Mouse (Mus musculus): ENCODE results near the gene Plb1. TPM values are rescaled to one million over a fixed set of nuclear protein-coding genes. Genes with fewer than 3 reads are reported as not detected.

The Plb1 gene
- polyA plus RNA-seq, 1 experiment: 16.0 TPM

DNA sequence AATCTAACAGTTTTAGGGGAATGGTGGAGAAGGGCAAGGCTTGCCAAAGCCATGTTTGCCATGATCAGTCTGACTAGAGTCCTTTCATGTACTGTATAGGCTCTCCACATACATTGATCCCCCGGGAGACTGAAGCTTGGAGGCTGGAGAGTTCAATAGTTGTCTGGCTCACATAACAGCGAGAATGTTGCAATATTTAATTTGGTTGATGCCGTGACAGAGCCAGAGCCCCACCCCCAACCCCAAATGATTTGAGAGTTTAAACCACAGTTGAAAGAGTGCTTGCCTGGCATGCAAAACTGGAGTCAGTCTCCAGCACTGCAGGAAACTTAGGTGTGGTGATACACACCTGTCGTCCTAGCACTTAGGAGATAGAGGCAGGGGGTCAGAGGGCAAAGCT is 49.8 kb downstream of the Plb1 start:
- TF ChIP-seq POLR2A (IDR thresholded peaks at IDR 0.05; ENCODE audit: borderline replicate concordance, extremely low read depth, low read depth, low read length) (no peak), CTCF (IDR thresholded peaks at IDR 0.05; ENCODE audit: insufficient read depth, low read length) (no peak)
- Histone ChIP-seq H3K4me1 (ENCODE audit: control insufficient read depth, insufficient read depth, low read length) (no peaks in the 10 kb centered on the region), H3K4me3 (replicated peaks; ENCODE audit: extremely low read depth, low read depth, low read length) (no peak overlapping the region)
- WGBS: 40% methylated on average over 4 of the region's 4 CpGs
- no peak for DNase-seq

DNA sequence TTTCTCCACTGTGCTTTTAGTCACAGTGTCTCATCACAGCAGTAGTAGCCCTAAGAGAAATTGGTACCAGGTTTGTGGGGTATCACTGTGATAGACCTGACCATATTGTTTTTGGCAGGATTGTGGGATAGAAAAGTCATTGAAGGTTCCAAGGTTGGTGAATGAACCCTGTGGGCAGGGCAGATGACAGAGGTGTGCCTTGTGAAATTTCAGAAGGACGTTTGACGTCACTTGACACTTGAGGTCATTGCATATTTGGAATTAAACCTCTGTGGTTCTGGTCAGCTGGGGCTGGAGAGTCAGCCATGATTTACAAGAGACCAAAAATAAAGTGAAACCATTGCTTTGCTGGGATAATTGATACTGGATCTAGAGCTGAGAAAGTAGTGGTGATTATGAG is 50.9 kb downstream of the Plb1 start:
- no peak for TF ChIP-seq CTCF (IDR thresholded peaks at IDR 0.05; ENCODE audit: insufficient read depth, low read length)
- no peak for TF ChIP-seq POLR2A (IDR thresholded peaks at IDR 0.05; ENCODE audit: borderline replicate concordance, extremely low read depth, low read depth, low read length)
- no peak overlapping the region for H3K4me3 ChIP-seq (replicated peaks; ENCODE audit: extremely low read depth, low read depth, low read length)
- DNase-seq: no peak
- 74% methylated on average over 2 of the region's 2 CpGs for WGBS
- H3K4me1 ChIP-seq (ENCODE audit: control insufficient read depth, insufficient read depth, low read length): no peaks in the 10 kb centered on the region

DNA sequence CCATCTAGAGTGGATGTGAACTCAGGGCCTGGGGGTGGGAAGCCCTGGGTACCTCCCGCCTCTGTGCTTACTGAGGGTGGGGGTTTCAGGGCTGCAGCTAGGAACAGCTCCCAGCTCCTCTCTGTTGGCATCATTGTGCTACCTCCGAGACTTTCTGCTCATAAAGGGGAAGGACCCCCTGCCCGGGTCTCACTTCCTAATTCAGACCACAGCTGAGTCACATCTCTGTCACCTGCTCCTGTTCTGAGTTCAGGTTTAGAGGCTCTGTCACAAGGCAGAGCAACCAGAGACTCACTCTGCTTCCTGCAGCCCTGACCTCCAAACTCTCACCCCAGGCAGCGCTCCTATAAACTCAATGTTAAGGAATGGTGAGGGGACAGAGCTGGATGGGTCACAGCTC is 53.8 kb downstream of the Plb1 start:
- TF ChIP-seq CTCF (IDR thresholded peaks at IDR 0.05; ENCODE audit: insufficient read depth, low read length): no peak
- TF ChIP-seq POLR2A (IDR thresholded peaks at IDR 0.05; ENCODE audit: borderline replicate concordance, extremely low read depth, low read depth, low read length): no peak
- DNase-seq: no peak
- 82% methylated on average over 4 of the region's 4 CpGs for WGBS
- H3K4me3 ChIP-seq (replicated peaks; ENCODE audit: extremely low read depth, low read depth, low read length): no peak overlapping the region
- no peaks in the 10 kb centered on the region for H3K4me1 ChIP-seq (ENCODE audit: control insufficient read depth, insufficient read depth, low read length)

DNA sequence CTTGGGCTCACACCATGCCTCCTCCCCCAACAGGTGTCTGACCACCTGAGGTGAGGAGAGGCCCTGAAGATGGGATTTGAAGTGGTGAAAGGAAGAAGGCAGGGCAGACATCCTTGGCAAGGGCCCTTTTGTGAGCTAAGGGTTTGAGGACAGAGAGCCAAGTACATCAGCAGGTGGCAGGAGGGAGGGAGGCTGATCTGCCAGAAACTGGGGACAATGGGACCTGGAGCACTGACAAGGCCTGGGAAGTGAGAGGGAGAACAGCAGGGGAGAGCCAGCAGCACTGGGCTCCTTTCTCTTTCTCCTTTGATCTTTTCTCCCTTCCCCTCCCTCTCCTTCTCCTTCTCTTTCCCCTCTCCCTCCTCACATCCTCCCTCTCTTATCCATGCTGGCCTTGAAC is 55.5 kb downstream of the Plb1 start:
- no peak for TF ChIP-seq POLR2A (IDR thresholded peaks at IDR 0.05; ENCODE audit: borderline replicate concordance, extremely low read depth, low read depth, low read length)
- TF ChIP-seq CTCF (IDR thresholded peaks at IDR 0.05; ENCODE audit: insufficient read depth, low read length): no peak
- DNase-seq: no peak
- Histone ChIP-seq H3K4me1 (ENCODE audit: control insufficient read depth, insufficient read depth, low read length) (no peaks in the 10 kb centered on the region), H3K4me3 (replicated peaks; ENCODE audit: extremely low read depth, low read depth, low read length) (no peak overlapping the region)

DNA sequence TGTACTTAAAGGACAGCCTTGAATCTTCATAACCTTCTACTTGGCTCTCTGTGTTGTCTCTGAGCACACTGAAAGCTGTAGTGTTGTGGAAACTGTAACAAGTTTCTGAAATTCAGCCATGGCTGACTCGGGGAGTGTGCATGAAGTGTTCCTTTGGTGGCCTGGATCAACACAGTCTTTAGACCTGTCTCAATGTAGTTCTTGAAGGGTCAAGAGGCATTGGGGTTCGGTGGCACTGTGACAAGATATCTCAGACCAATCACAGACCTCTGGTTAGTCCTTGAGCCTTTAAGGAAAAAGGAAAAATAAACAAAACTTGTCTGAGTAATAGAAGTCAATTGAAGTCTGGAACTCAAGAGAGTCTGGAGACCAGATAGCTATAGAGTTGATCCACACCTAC is 58.8 kb downstream of the Plb1 start:
- TF ChIP-seq CTCF (IDR thresholded peaks at IDR 0.05; ENCODE audit: insufficient read depth, low read length): no peak
- TF ChIP-seq POLR2A (IDR thresholded peaks at IDR 0.05; ENCODE audit: borderline replicate concordance, extremely low read depth, low read depth, low read length): no peak
- Histone ChIP-seq H3K4me1 (ENCODE audit: control insufficient read depth, insufficient read depth, low read length) (no peaks in the 10 kb centered on the region), H3K4me3 (replicated peaks; ENCODE audit: extremely low read depth, low read depth, low read length) (no peak overlapping the region)
- 50% methylated on average over 2 of the region's 2 CpGs for WGBS
- no peak for DNase-seq

DNA sequence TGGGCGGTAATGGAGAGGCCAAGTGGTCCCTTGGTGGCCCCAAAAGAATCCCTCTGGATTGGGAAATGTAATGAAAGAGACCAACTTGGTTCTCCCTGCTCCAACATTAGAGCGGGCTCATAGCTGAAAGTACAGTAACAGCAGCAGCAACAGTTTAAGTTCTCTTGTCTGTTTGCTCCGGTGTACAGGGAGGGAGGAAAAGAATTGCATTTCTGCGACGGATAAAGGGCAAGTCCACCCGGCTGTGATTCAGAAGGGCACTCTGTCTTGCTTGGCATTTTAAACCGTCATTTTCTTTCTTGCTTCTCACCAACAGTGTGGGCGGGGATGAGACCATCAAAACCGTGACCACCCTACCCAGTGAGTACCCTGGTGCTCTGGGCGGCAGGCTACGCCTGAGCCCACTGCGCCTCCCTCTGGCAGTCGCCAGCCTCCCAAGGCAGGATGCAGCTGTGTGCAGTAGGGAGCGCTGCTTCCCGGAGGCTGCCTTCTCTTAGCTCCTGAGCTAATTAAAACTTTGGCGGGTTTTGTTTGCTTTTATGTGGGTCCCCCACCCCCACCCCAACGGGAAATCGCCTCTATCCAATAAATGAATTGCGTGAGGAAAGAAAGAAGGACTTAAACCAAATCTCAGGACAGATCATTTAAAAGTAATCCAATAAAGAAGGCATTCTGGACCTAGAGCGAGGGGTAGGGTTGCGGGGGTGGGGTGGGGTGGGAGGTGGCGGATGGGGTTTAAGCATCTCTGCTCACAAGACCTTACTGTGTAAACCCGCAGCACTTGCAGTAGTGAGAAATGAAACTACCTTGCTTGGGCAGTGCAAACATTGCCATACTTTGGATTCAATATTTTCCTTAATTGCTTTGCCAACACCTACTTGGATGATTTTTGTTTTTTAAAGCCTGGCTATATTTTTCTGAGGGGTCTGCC is 70.7 kb downstream of the Plb1 start:
- 10% methylated on average over 23 of the region's 23 CpGs for WGBS
- Histone ChIP-seq H3K4me3 (replicated peaks; ENCODE audit: extremely low read depth, low read depth, low read length) (no peak overlapping the region), H3K4me1 (ENCODE audit: control insufficient read depth, insufficient read depth, low read length) (no peaks in the 10 kb centered on the region)
- DNase-seq: peak; percentile 56
- TF ChIP-seq POLR2A (IDR thresholded peaks at IDR 0.05; ENCODE audit: borderline replicate concordance, extremely low read depth, low read depth, low read length) (no peak), CTCF (IDR thresholded peaks at IDR 0.05; ENCODE audit: insufficient read depth, low read length) (peak; percentile 58)

DNA sequence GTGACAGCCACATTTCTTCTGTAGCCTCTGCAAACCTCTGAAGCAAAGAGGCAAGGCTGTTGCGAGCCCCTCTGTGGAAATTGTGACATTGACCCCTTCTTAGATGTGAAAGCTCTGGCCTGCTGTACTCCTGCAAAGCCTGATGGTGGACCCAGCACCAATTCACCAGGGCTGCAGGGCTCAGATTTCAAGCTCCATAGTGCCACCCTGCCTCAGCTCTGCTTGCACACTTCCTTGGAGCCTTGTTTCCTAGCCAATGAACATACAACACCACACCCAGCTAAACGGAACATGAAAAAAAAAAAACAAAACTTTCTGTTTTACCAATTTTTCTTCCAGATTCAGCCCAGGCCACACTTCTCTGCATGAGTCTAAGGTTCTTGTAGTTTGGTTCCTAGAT is 74.6 kb downstream of the Plb1 start:
- TF ChIP-seq POLR2A (IDR thresholded peaks at IDR 0.05; ENCODE audit: borderline replicate concordance, extremely low read depth, low read depth, low read length) (no peak), CTCF (IDR thresholded peaks at IDR 0.05; ENCODE audit: insufficient read depth, low read length) (no peak)
- 54% methylated on average over 2 of the region's 2 CpGs for WGBS
- Histone ChIP-seq H3K4me1 (ENCODE audit: control insufficient read depth, insufficient read depth, low read length) (no peaks in the 10 kb centered on the region), H3K4me3 (replicated peaks; ENCODE audit: extremely low read depth, low read depth, low read length) (no peak overlapping the region)
- no peak for DNase-seq

DNA sequence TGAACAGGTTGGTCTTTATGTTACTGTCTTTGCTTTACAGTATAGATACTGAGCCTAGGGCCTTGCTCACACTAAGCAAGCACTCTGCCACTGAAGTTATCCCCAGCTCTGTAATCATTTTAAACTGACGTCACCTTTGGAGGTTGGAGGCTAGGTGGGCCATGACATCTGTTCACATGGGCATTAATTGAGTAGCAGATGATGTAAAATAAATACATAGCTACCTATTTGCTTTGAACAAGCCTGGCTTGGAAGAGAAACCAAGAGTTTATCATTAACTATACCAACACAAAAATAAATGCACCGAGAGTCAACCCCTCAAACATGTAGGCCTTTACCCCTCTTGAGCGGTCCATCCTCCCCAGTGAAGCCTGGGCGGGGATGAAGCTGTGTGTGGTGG is 76.1 kb downstream of the Plb1 start:
- TF ChIP-seq CTCF (IDR thresholded peaks at IDR 0.05; ENCODE audit: insufficient read depth, low read length): no peak
- TF ChIP-seq POLR2A (IDR thresholded peaks at IDR 0.05; ENCODE audit: borderline replicate concordance, extremely low read depth, low read depth, low read length): no peak
- 91% methylated on average over 4 of the region's 4 CpGs for WGBS
- DNase-seq: no peak
- H3K4me1 ChIP-seq (ENCODE audit: control insufficient read depth, insufficient read depth, low read length): no peaks in the 10 kb centered on the region
- H3K4me3 ChIP-seq (replicated peaks; ENCODE audit: extremely low read depth, low read depth, low read length): no peak overlapping the region

DNA sequence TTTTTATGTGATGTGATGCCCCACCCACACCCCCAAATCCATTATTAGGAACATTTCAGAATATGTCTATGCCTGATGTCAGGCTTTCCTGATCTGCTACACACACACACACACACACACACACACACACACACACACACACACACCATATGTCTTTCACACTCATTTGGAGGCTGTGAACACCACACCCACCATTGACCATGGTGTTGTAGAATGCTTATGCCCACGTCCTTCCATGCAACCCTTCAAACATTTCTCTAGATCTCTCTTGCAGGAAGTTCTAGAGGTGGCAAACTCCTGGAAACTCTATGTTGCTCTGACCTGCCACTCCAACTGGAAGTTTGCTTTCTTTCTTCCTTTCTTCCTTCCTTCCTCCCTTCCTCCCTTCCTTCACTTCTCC is 77.2 kb downstream of the Plb1 start:
- no peaks in the 10 kb centered on the region for H3K4me1 ChIP-seq (ENCODE audit: control insufficient read depth, insufficient read depth, low read length)
- WGBS: 70% methylated on average over 1 of the region's 1 CpGs
- DNase-seq: no peak
- H3K4me3 ChIP-seq (replicated peaks; ENCODE audit: extremely low read depth, low read depth, low read length): no peak overlapping the region
- TF ChIP-seq CTCF (IDR thresholded peaks at IDR 0.05; ENCODE audit: insufficient read depth, low read length): no peak
- no peak for TF ChIP-seq POLR2A (IDR thresholded peaks at IDR 0.05; ENCODE audit: borderline replicate concordance, extremely low read depth, low read depth, low read length)

DNA sequence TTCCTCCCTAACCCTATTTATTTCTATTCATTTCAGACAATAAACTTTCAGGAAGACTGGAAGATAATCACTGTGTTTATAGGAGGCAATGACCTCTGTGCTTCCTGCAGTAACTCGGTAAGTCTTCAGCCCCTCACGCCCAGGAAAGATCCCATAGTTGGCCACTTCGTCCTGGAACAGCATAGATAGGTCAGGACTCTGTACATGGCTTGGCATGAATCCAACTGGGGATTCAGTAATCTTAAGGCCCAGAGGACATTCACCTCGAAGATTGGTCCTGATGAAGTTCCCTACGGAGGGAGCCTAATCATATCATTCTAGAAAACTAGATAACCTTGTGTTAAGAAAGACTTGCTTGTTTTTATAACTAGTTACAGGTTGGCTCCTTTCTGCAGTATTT is 78.3 kb downstream of the Plb1 start:
- Histone ChIP-seq H3K4me3 (replicated peaks; ENCODE audit: extremely low read depth, low read depth, low read length) (no peak overlapping the region), H3K4me1 (ENCODE audit: control insufficient read depth, insufficient read depth, low read length) (no peaks in the 10 kb centered on the region)
- WGBS: 62% methylated on average over 5 of the region's 5 CpGs
- no peak for TF ChIP-seq POLR2A (IDR thresholded peaks at IDR 0.05; ENCODE audit: borderline replicate concordance, extremely low read depth, low read depth, low read length)
- TF ChIP-seq CTCF (IDR thresholded peaks at IDR 0.05; ENCODE audit: insufficient read depth, low read length): no peak
- no peak for DNase-seq

Data from lung, adult 2 months (tissue).